8 mouse cellular contexts compared by ENCODE assay signal in the genomic region with DNA sequence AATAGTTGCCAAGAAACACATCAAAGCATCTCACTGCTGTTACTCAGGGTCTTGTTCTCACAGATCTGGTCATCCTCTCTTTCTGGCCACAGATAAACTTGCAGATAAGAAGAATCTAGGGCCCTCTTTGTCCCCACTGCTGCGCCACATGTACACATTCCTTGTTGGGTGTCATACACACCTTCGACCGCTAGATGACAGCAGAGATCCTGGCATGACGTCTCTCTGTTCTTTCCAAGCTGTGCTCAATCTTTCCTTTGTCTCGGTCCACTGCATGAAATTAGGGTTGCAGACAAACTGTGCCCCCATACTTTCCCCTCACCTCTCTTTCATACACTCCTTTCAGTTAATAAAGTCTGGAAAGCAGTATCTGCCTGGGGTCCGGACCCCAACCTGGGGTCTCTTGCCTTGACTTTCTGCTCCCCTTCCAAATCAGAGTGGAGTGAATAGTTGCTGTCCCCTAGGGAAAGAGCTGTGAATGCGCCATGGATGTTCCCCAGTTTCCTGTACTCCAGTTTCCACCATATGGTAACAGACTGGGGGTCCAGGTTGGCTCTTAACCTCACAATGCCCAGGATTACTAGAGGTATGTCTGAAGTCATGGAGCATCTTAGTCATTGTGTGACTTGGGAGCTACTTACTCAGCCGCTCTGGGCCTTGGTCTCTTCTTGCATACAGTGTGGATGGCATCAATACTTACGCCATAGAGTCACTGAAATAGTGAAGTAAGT.
DNase-seq lines count a peak whose midpoint lies in the region; ATAC-seq and TF ChIP-seq lines count a peak whose summit lies in the region.

No protein-coding gene starts in this region.

- no peaks in the 10 kb centered on the region for H3K4me1 ChIP-seq in kidney, embryonic 15.5 days
- H3K4me1 ChIP-seq in cerebellum, adult 2 months (ENCODE audit: control insufficient read depth, insufficient read depth, low read length), result no peaks in the 10 kb centered on the region
- no peaks in the 10 kb centered on the region for H3K4me1 ChIP-seq in intestine, embryonic 15.5 days (replicated peaks)
- H3K4me1 ChIP-seq in limb, embryonic 10.5 days, result no peaks in the 10 kb centered on the region
- no peaks in the 10 kb centered on the region for H3K4me1 ChIP-seq in midbrain, postnatal 0 days (ENCODE audit: insufficient read depth, low read length)

- H3K27ac ChIP-seq in kidney, embryonic 15.5 days, result no peak overlapping the region
- H3K27ac ChIP-seq in cerebellum, adult 2 months (ENCODE audit: insufficient read depth, low read length), result no peak overlapping the region
- no peak overlapping the region for H3K27ac ChIP-seq in intestine, embryonic 15.5 days
- H3K27ac ChIP-seq in limb, embryonic 10.5 days, result peak overlapping the region; percentile 83
- no peak overlapping the region for H3K27ac ChIP-seq in midbrain, postnatal 0 days (ENCODE audit: low read depth, low read length)

- peaks cover 12% of the 10 kb centered on the region for H3K27me3 ChIP-seq in kidney, embryonic 15.5 days
- H3K27me3 ChIP-seq in cerebellum, adult 2 months (ENCODE audit: control insufficient read depth, insufficient read depth, low read length), result no peaks in the 10 kb centered on the region
- H3K27me3 ChIP-seq in intestine, embryonic 15.5 days (replicated peaks), result no peaks in the 10 kb centered on the region; the same call in 1 of the 2 replicates
- H3K27me3 ChIP-seq in limb, embryonic 10.5 days (ENCODE audit: low read depth, poor library complexity, severe bottlenecking), result peaks cover 19% of the 10 kb centered on the region; the same call in 1 of the 2 replicates
- H3K27me3 ChIP-seq in midbrain, postnatal 0 days (ENCODE audit: insufficient read depth, low read length), result no peaks in the 10 kb centered on the region

- no peak overlapping the region for H3K9ac ChIP-seq in kidney, embryonic 15.5 days
- no peak overlapping the region for H3K9ac ChIP-seq in intestine, embryonic 15.5 days
- no peak overlapping the region; the same call in 1 of the 2 replicates for H3K9ac ChIP-seq in midbrain, postnatal 0 days (replicated peaks; ENCODE audit: low read length, poor library complexity, severe bottlenecking)

- H3K4me3 ChIP-seq in kidney, embryonic 15.5 days (replicated peaks), result no peak overlapping the region
- H3K4me3 ChIP-seq in cerebellum, adult 2 months (replicated peaks; ENCODE audit: insufficient read depth, low read depth, low read length), result no peak overlapping the region
- H3K4me3 ChIP-seq in intestine, embryonic 15.5 days (replicated peaks), result no peak overlapping the region
- no peak overlapping the region for H3K4me3 ChIP-seq in limb, embryonic 10.5 days
- no peak overlapping the region for H3K4me3 ChIP-seq in midbrain, postnatal 0 days (ENCODE audit: low read depth, low read length)

- no peak overlapping the region for H3K4me2 ChIP-seq in kidney, embryonic 15.5 days
- H3K4me2 ChIP-seq in intestine, embryonic 15.5 days (replicated peaks), result no peak overlapping the region
- no peak overlapping the region for H3K4me2 ChIP-seq in midbrain, postnatal 0 days (ENCODE audit: low read depth, low read length, poor library complexity, severe bottlenecking)

- no peaks in the 10 kb centered on the region for H3K9me3 ChIP-seq in kidney, embryonic 15.5 days (replicated peaks)
- no peaks in the 10 kb centered on the region for H3K9me3 ChIP-seq in intestine, embryonic 15.5 days
- no peaks in the 10 kb centered on the region for H3K9me3 ChIP-seq in limb, embryonic 10.5 days (replicated peaks)
- no peaks in the 10 kb centered on the region for H3K9me3 ChIP-seq in midbrain, postnatal 0 days (ENCODE audit: low read length)

- 32% methylated on average over 9 of the region's 9 CpGs for WGBS in kidney, embryonic 15.5 days
- WGBS in cerebellum, adult 2 months, result 32% methylated on average over 9 of the region's 9 CpGs
- 41% methylated on average over 9 of the region's 9 CpGs for WGBS in intestine, embryonic 15.5 days
- 37% methylated on average over 9 of the region's 9 CpGs for WGBS in limb, embryonic 10.5 days
- 36% methylated on average over 9 of the region's 9 CpGs for WGBS in midbrain, postnatal 0 days

- no peak for TF ChIP-seq POLR2A in cerebellum, adult 2 months (IDR thresholded peaks at IDR 0.05; ENCODE audit: borderline replicate concordance, insufficient read depth, low read length)

- DNase-seq in kidney, adult 11 months, result peak; percentile 7
- DNase-seq in cerebellum, adult 2 months, result peak; percentile 26 to 50
- DNase-seq in frontal cortex, postnatal 10 days (ENCODE audit: low spot score in 2 of 2), result peak; percentile 12 to 54
- DNase-seq in limb, embryonic 10.5 days (ENCODE audit: low spot score), result peak; percentile 67
- DNase-seq in midbrain, postnatal 0 days (ENCODE audit: low spot score), result peak; percentile 68
- DNase-seq in spleen, postnatal 4 days (ENCODE audit: low spot score in 2 of 2), result peak; percentile 22 to 69

- no peak for ATAC-seq in kidney, embryonic 15.5 days (replicated peaks; ENCODE audit: low FRiP score)
- ATAC-seq in intestine, embryonic 15.5 days, result peak; percentile 55; the same call in 1 of the 2 replicates
- ATAC-seq in midbrain, postnatal 0 days (ENCODE audit: low FRiP score), result peak; percentile 76

- no peaks in the 10 kb centered on the region for H3K36me3 ChIP-seq in kidney, embryonic 15.5 days
- H3K36me3 ChIP-seq in intestine, embryonic 15.5 days, result no peaks in the 10 kb centered on the region
- H3K36me3 ChIP-seq in limb, embryonic 10.5 days, result no peaks in the 10 kb centered on the region
- H3K36me3 ChIP-seq in midbrain, postnatal 0 days (ENCODE audit: insufficient read depth, low read length), result no peaks in the 10 kb centered on the region

- TF ChIP-seq CTCF in cerebellum, adult 2 months (IDR thresholded peaks at IDR 0.05; ENCODE audit: borderline replicate concordance, insufficient read depth, low read depth, low read length), result peak; percentile 78
- peak; percentile 95 for TF ChIP-seq CTCF in midbrain, postnatal 0 days (IDR thresholded peaks at IDR 0.05)

Comparison
In these comparisons a context has a peak if more than half of its experiments do, and no peak if none do; other contexts are left out.
1. DNase-seq: peak in every context shown above with its lines; median percentile 68 in midbrain, postnatal 0 days; 67 in limb, embryonic 10.5 days; 46 in spleen, postnatal 4 days; 38 in cerebellum, adult 2 months; 33 in frontal cortex, postnatal 10 days; 7 in kidney, adult 11 months.